Mouse (Mus musculus) inflammation-experienced regulatory T-cells, adult 6 months (primary cell): ENCODE measurements around the gene Klk14. TPM values are rescaled to one million over a fixed set of nuclear protein-coding genes. Genes with fewer than 3 reads are reported as not detected.

Experiments
- polyA plus RNA-seq, 3 experiments: library from polyadenylated mRNA; unstranded; fragments of 100-300 nt; shearing (Covaris generic); gene quantifications; one replicate each; pipeline ENCODE4 v1.2.1; 2017

The Klk14 gene
- polyA plus RNA-seq, 3 experiments from 2014 or later, result not detected

Other genes starting within 250 kb of the Klk14 start
- gene Cldnd2, start 249.6 kb upstream of the Klk14 start, polyA plus RNA-seq, result under 1 TPM in 1 of 3 experiments, not detected in 2; 0.80 TPM
- 100 to 1,000 TPM; 173 to 290 (median 214) TPM for gene Etfb, start 246.3 kb upstream of the Klk14 start, polyA plus RNA-seq
- gene Gm45233, start 246.3 kb upstream of the Klk14 start, polyA plus RNA-seq, result not detected
- 1 to 10 TPM; 2.4 to 6.8 (median 2.9) TPM for gene Vsig10l, start 227.3 kb upstream of the Klk14 start, polyA plus RNA-seq
- under 1 TPM in 2 of 3 experiments, not detected in 1; 0.15 to 0.36 TPM for gene Iglon5, start 200.3 kb upstream of the Klk14 start, polyA plus RNA-seq
- not detected for gene 4931406B18Rik, start 184.5 kb upstream of the Klk14 start, polyA plus RNA-seq
- under 1 TPM in 1 of 3 experiments, not detected in 2; 0.39 TPM for gene Cd33, start 146.0 kb upstream of the Klk14 start, polyA plus RNA-seq
- gene Zfp658, start 128.2 kb upstream of the Klk14 start, polyA plus RNA-seq, result 1 to 10 TPM; 2.8 to 4.3 (median 3.3) TPM
- 10 to 100 TPM; 10.7 to 11.7 (median 11.7) TPM for gene Zfp719, start 110.8 kb upstream of the Klk14 start, polyA plus RNA-seq
- gene Zfp819, start 83.2 kb upstream of the Klk14 start, polyA plus RNA-seq, result not detected
- not detected for gene Ceacam18, start 55.7 kb upstream of the Klk14 start, polyA plus RNA-seq
- gene Siglece, start 30.3 kb upstream of the Klk14 start, polyA plus RNA-seq, result under 1 TPM; 0.45 to 0.78 (median 0.51) TPM
- 1 to 10 TPM; 1.1 to 2.0 (median 1.3) TPM for gene Ctu1, start 18.4 kb upstream of the Klk14 start, polyA plus RNA-seq
- under 1 TPM in 1 of 3 experiments, not detected in 2; 0.38 TPM for gene Klk13, start 22.1 kb downstream of the Klk14 start, polyA plus RNA-seq
- gene Klk12, start 78.5 kb downstream of the Klk14 start, polyA plus RNA-seq, result not detected
- under 1 TPM in 1 of 3 experiments, not detected in 2; 0.46 TPM for gene Klk11, start 84.2 kb downstream of the Klk14 start, polyA plus RNA-seq
- gene Klk10, start 90.6 kb downstream of the Klk14 start, polyA plus RNA-seq, result under 1 TPM in 1 of 3 experiments, not detected in 2; 0.73 TPM
- not detected for gene Klk9, start 101.5 kb downstream of the Klk14 start, polyA plus RNA-seq
- gene Klk8, start 107.2 kb downstream of the Klk14 start, polyA plus RNA-seq, result 100 to 1,000 TPM; 127 to 173 (median 148) TPM
- gene Klk7, start 120.9 kb downstream of the Klk14 start, polyA plus RNA-seq, result under 1 TPM in 1 of 3 experiments, not detected in 2; 0.17 TPM
- under 1 TPM in 1 of 3 experiments, not detected in 2; 0.52 TPM for gene Klk6, start 134.1 kb downstream of the Klk14 start, polyA plus RNA-seq
- not detected for gene Klk5, start 151.6 kb downstream of the Klk14 start, polyA plus RNA-seq
- gene Klk4, start 190.7 kb downstream of the Klk14 start, polyA plus RNA-seq, result not detected
- not detected for gene Klk15, start 243.3 kb downstream of the Klk14 start, polyA plus RNA-seq